Mouse (Mus musculus) heart, postnatal 0 days (tissue): ENCODE results near the gene Fam83e.

ENCODE experiments used
- CTCF ChIP-seq: IDR thresholded peaks from 2 replicates; pipeline ENCODE4 v1.5.1; 2016; ENCODE audit warnings: antibody characterized with exemption, control low read depth, low read depth
- EP300 ChIP-seq: IDR thresholded peaks from 2 replicates; pipeline ENCODE4 v1.6.1; 2016; ENCODE audit warnings: antibody characterized with exemption, low read depth

GRCm38 (mm10) chr7:45755703-45756102 is 34.7 kb downstream of the Fam83e start:
- TF ChIP-seq CTCF (no peak), EP300 (no peak)
